Mouse (Mus musculus): ENCODE data around the gene Ptbp2. TPM values are rescaled to one million over a fixed set of nuclear protein-coding genes. Genes with fewer than 3 reads are reported as not detected.

The Ptbp2 gene
- total and polyA plus RNA-seq, 3 experiments: 17.7 to 35.9 (median 29.8) TPM

DNA sequence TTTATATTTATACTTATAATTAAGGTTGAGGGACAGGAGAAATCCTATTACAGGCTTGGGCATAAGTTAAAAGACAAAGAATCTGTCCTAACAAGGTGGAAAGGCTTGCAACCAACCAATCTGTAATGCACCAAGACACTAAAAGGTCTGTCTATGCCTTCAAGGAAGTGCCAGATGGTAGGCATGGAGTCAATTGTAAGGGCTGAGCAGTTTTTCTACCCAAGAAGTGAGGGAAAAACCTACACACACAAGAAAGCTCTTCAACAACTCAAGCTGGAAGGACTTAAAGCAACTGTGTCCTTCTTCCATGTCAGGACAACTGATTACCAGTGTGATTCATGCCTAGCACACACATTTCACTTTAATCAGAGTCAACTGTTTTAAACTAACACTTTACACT, 3.4 kb downstream of the Ptbp2 start:
- no peaks in the 10 kb centered on the region for H3K27me3 ChIP-seq (replicated peaks)
- peaks cover 7 to 31% of the 10 kb centered on the region in 2 experiments for H3K4me1 ChIP-seq (ENCODE audit: control insufficient read depth in 1 of 2, insufficient read depth in 2 of 2)
- H3K9ac ChIP-seq (ENCODE audit: insufficient read depth, low read depth): peak overlapping the region; percentile 53; the same call in 1 of the 2 replicates
- no peak overlapping the region; the same call in 1 of the 2 replicates for H3K27ac ChIP-seq (ENCODE audit: insufficient read depth, low read depth)
- H3K4me3 ChIP-seq (replicated peaks in 1 of 3; ENCODE audit: low read depth in 2 of 3, low read length in 2 of 3, poor library complexity in 1 of 3): peak overlapping the region; percentile 10 to 74 (median 35)
- DNase-seq (ENCODE audit: extremely low read depth): no peak
- dilution Hi-C loops (cut with MboI; ENCODE audit: extremely low pct_ligation_motif_present, extremely low pct_unique_long_range_greater_than_20kb, low sequenced_read_pairs) (no loop called here), in situ Hi-C loops (cut with MboI; ENCODE audit: low pct_ligation_motif_present, low pct_unique_long_range_greater_than_20kb, low sequenced_read_pairs) (no loop called here)
- peaks cover 3 to 18% of the 10 kb centered on the region in 2 experiments for H3K36me3 ChIP-seq (replicated peaks in 1 of 2; ENCODE audit: control insufficient read depth in 1 of 2, insufficient read depth in 1 of 2, low read length in 1 of 2)
- no peak for TF ChIP-seq CHD1 (IDR thresholded peaks at IDR 0.05; ENCODE audit: low read depth, low read length)
- no peak for TF ChIP-seq ZKSCAN1 (IDR thresholded peaks at IDR 0.05; ENCODE audit: borderline replicate concordance, low read depth, low read length)
- TF ChIP-seq ETS1 (conservative IDR thresholded peaks at IDR 0.05; ENCODE audit: low read depth, low read length): no peak
- TF ChIP-seq MAFK (IDR thresholded peaks at IDR 0.05; ENCODE audit: insufficient replicate concordance, low read length): no peak
- no peak for TF ChIP-seq TBP (conservative IDR thresholded peaks at IDR 0.05; ENCODE audit: low read depth, low read length)
- no peak for TF ChIP-seq CHD2 (IDR thresholded peaks at IDR 0.05; ENCODE audit: low read length)
- TF ChIP-seq EP300 (IDR thresholded peaks at IDR 0.05; ENCODE audit: low read length): no peak
- no peak for TF ChIP-seq USF2 (conservative IDR thresholded peaks at IDR 0.05; ENCODE audit: low read depth, low read length)
- TF ChIP-seq POLR2AphosphoS2 (IDR thresholded peaks at IDR 0.05; ENCODE audit: low read depth, low read length): no peak
- TF ChIP-seq HCFC1 (IDR thresholded peaks at IDR 0.05; ENCODE audit: low read depth, low read length): no peak
- TF ChIP-seq MAZ (IDR thresholded peaks at IDR 0.05; ENCODE audit: low read depth, low read length): no peak
- TF ChIP-seq JUN (IDR thresholded peaks at IDR 0.05; ENCODE audit: insufficient read depth, low read depth, low read length): no peak
- no peak for TF ChIP-seq UBTF (IDR thresholded peaks at IDR 0.05; ENCODE audit: low read depth, low read length)
- no peak for TF ChIP-seq IRF4 (IDR thresholded peaks at IDR 0.05; ENCODE audit: low read depth, low read length)
- no peak for TF ChIP-seq NRF1 (IDR thresholded peaks at IDR 0.05; ENCODE audit: low read depth, low read length)
- no peak for TF ChIP-seq BHLHE40 (IDR thresholded peaks at IDR 0.05; ENCODE audit: low read depth, low read length)
- TF ChIP-seq MAX (IDR thresholded peaks at IDR 0.05; ENCODE audit: low read length): no peak
- no peak for TF ChIP-seq NELFE (IDR thresholded peaks at IDR 0.05; ENCODE audit: low read depth, low read length)
- TF ChIP-seq MYC (IDR thresholded peaks at IDR 0.05; ENCODE audit: low read depth, low read length): no peak
- TF ChIP-seq E2F4 (IDR thresholded peaks at IDR 0.05; ENCODE audit: insufficient replicate concordance, low read depth, low read length): no peak
- peak overlapping the region; percentile 82 for H3K4me2 ChIP-seq (ENCODE audit: insufficient read depth, low read depth, poor library complexity, severe bottlenecking)
- peaks cover 43% of the 10 kb centered on the region for H3K79me2 ChIP-seq (replicated peaks; ENCODE audit: control insufficient read depth, extremely low read depth, insufficient read depth, poor library complexity, severe bottlenecking)
- no peaks in the 10 kb centered on the region for H3K9me3 ChIP-seq (replicated peaks; ENCODE audit: low read length)

- TF ChIP-seq ZMIZ1 (IDR thresholded peaks at IDR 0.05; ENCODE audit: low read depth, low read length) (no peak), EP300 (IDR thresholded peaks at IDR 0.05; ENCODE audit: low read length) (peak; percentile 44; the same call in 1 of the 2 replicates), ETS1 (conservative IDR thresholded peaks at IDR 0.05; ENCODE audit: low read depth, low read length) (no peak), MAFK (IDR thresholded peaks at IDR 0.05; ENCODE audit: insufficient replicate concordance, low read length) (no peak), IRF4 (IDR thresholded peaks at IDR 0.05; ENCODE audit: low read depth, low read length) (peak; percentile 69), GABPA (IDR thresholded peaks at IDR 0.05; ENCODE audit: insufficient replicate concordance, low read depth, low read length) (no peak)
- peaks cover 7 to 33% of the 10 kb centered on the region in 2 experiments for H3K4me1 ChIP-seq (ENCODE audit: control insufficient read depth in 1 of 2, insufficient read depth in 2 of 2)
- no peak overlapping the region for H3K4me3 ChIP-seq (replicated peaks in 1 of 3; ENCODE audit: low read depth in 2 of 3, low read length in 2 of 3, poor library complexity in 1 of 3)
- H3K27me3 ChIP-seq (replicated peaks): no peaks in the 10 kb centered on the region
- in situ Hi-C loops (cut with MboI; ENCODE audit: low pct_ligation_motif_present, low pct_unique_long_range_greater_than_20kb, low sequenced_read_pairs) (no loop called here), dilution Hi-C loops (cut with MboI; ENCODE audit: extremely low pct_ligation_motif_present, extremely low pct_unique_long_range_greater_than_20kb, low sequenced_read_pairs) (no loop called here)
- H3K27ac ChIP-seq (ENCODE audit: insufficient read depth, low read depth): no peak overlapping the region
- H3K4me2 ChIP-seq (ENCODE audit: insufficient read depth, low read depth, poor library complexity, severe bottlenecking): peak overlapping the region; percentile 70
- H3K79me2 ChIP-seq (replicated peaks; ENCODE audit: control insufficient read depth, extremely low read depth, insufficient read depth, poor library complexity, severe bottlenecking): peaks cover 45% of the 10 kb centered on the region
- peak; percentile 21 for DNase-seq (ENCODE audit: extremely low read depth)
- H3K36me3 ChIP-seq (replicated peaks in 1 of 2; ENCODE audit: control insufficient read depth in 1 of 2, insufficient read depth in 1 of 2, low read length in 1 of 2): peaks cover 4 to 21% of the 10 kb centered on the region in 2 experiments
- no peak overlapping the region for H3K9ac ChIP-seq (ENCODE audit: insufficient read depth, low read depth)
- no peaks in the 10 kb centered on the region for H3K9me3 ChIP-seq (replicated peaks; ENCODE audit: low read length)
These were observed 5.0 kb downstream of the Ptbp2 start for GRCm38 (mm10) chr3:119779261-119779660.

Measured in CH12.LX (cell line).